Mouse (Mus musculus) CD4-positive naive resting alpha-beta T cell, adult 57 days (primary cell): ENCODE results near the gene Trpm8. TPM values are rescaled to one million over a fixed set of nuclear protein-coding genes. Genes with fewer than 3 reads are reported as not detected.

Source experiments
- total RNA-seq: library from RNA; stranded (reverse); gene quantifications from one replicate; pipeline ENCODE4 v1.2.4, GENCODE M21; 2023

Gene Trpm8
- not detected for total RNA-seq

GRCm38 (mm10) chr1:88277098-88277817, at the start of gene Trpm8, which contains the start of gene Hjurp:
Trpm8 (plus strand) TSS chr1:88277661.
Hjurp (minus strand) TSS chr1:88277633.

DNA sequence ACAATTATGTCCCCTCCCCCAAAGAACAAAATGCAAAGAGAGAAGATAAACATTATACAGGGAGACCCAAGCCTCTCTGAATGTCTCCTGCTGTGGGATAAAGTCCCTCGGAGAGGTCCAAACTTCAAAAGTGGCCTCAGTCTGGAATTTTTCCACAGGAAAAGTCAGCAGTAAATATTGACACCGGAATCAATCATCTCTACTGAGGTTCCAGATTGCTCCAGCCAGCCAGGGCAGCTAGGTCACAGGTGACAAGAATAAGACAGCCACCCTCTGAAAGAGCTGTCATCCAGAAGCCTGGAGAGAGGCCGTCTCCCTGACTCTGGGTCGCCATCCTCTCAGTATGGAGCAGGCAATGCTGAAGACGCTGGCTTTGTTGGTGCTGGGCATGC, 129.3 kb downstream of the Trpm8 start, which contains the start of gene Spp2:
Gene Spp2, plus strand, starts transcription at position 155 of the 392 bp plus-strand sequence.

Other genes with a start within 250 kb of the Trpm8 start
- not detected for gene Ugt1a10, start 222.3 kb upstream of the Trpm8 start, total RNA-seq
- gene Ugt1a9, start 206.9 kb upstream of the Trpm8 start, total RNA-seq: not detected
- not detected for gene Ugt1a8, start 189.8 kb upstream of the Trpm8 start, total RNA-seq
- gene Ugt1a7c, start 182.6 kb upstream of the Trpm8 start, total RNA-seq: 0.30 TPM
- 0.59 TPM for gene Ugt1a6b, start 174.4 kb upstream of the Trpm8 start, total RNA-seq
- 0.86 TPM for gene Ugt1a6a, start 142.9 kb upstream of the Trpm8 start, total RNA-seq
- not detected for gene Ugt1a5, start 111.6 kb upstream of the Trpm8 start, total RNA-seq
- not detected for gene Ugt1a2, start 77.1 kb upstream of the Trpm8 start, total RNA-seq
- 1.2 TPM for gene Dnajb3, start 71.9 kb upstream of the Trpm8 start, total RNA-seq
- not detected for gene Ugt1a1, start 65.7 kb upstream of the Trpm8 start, total RNA-seq
- gene Mroh2a, start 50.7 kb upstream of the Trpm8 start, total RNA-seq: 0.18 TPM
- 164 TPM for gene Hjurp, start within 50 bp of the Trpm8 start, total RNA-seq
- not detected for gene Spp2, start 129.3 kb downstream of the Trpm8 start, total RNA-seq
- gene Glrp1, start 232.4 kb downstream of the Trpm8 start, total RNA-seq: not detected